Mouse (Mus musculus): Measurements from ENCODE around the gene Med25. TPM values are rescaled to one million over a fixed set of nuclear protein-coding genes. Genes with fewer than 3 reads are reported as not detected.

Med25 gene
- polyA plus RNA-seq, 1 experiment from 2014 or later: 179 TPM

- H3K27me3 ChIP-seq (replicated peaks): no peaks in the 10 kb centered on the region
- peaks cover 9% of the 10 kb centered on the region for H3K36me3 ChIP-seq (replicated peaks)
- peak within 1 kb of the TSS; percentile 96 for H3K9ac ChIP-seq
- under 1% methylated on average over 32 of the region's 32 CpGs for WGBS
- H3K4me1 ChIP-seq: peaks cover 57% of the 10 kb centered on the region
- ATAC-seq (replicated peaks): peak; percentile 70
- H3K9me3 ChIP-seq: no peaks in the 10 kb centered on the region
- peak within 1 kb of the TSS; percentile 94 for H3K4me2 ChIP-seq
- H3K27ac ChIP-seq: peak within 1 kb of the TSS; percentile 93
- peak within 1 kb of the TSS; percentile 75 for H3K4me3 ChIP-seq
Measured at GRCm38 (mm10) chr7:44857042-44857552, 35.4 kb downstream of the Med25 start, which contains the start of gene Pnkp. TSS of gene Pnkp (plus strand) at chr7:44857139.

DNA sequence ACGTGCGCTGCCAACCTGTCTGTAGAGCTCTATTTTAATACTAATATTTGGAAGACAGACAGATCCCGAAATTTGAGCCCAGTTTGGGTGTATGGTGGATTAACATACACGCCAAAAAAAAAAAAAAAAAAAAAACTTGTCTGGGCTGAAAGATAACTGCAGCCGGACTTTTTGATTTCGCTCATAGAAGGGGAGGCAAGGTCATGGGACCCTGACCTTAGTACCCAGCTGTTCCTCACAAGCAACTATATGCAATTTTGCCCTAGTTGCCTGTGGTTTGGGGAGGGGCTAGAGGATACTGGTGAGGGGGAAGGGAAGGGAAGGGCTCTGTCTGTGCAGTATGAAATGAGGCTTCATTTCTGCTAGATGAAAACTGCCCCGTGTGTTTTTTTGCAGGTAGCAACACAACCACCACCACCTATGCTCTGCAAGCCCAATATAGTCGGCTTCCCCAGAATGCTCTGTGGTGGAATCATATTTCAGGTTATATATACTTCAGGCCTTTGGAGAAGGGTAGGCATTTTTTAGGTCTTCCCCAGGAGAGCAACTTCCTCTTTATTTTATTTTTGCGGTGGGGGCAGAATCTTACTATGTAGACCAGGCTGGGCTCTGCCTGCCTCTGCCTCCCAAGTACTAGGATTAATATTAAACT is 36.1 kb downstream of the Med25 start:
- Histone ChIP-seq H3K4me3 (peak overlapping the region; percentile 75), H3K27ac (peak overlapping the region; percentile 93), H3K4me1 (peaks cover 59% of the 10 kb centered on the region), H3K9me3 (no peaks in the 10 kb centered on the region), H3K4me2 (peak overlapping the region; percentile 94), H3K9ac (no peak overlapping the region), H3K27me3 (replicated peaks) (no peaks in the 10 kb centered on the region), H3K36me3 (replicated peaks) (peaks cover 8% of the 10 kb centered on the region; the same call in 1 of the 2 replicates)
- ATAC-seq (replicated peaks): no peak
- 68% methylated on average over 9 of the region's 9 CpGs for WGBS

DNA sequence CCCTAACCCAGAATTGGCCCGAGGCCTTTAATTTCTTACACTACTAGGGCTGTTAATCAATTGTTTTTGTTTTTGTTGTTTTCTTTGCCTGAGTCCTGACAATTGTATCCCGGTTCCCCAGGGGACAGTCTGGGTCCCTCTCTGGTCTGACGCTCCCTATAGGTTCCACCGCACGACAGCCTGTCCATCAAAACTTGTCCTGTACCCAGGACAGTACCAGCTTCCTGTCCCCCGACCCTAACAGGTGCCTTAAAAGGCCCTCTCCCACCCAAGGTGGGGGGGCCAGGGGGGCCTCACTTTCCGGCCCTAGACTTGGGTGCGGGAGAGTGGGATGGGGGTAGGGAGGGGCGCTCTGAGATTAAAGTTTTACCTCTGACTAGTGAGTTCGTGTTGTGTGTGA is 37.5 kb downstream of the Med25 start:
- H3K27me3 ChIP-seq (replicated peaks): no peaks in the 10 kb centered on the region
- H3K4me3 ChIP-seq: peak overlapping the region; percentile 41
- no peaks in the 10 kb centered on the region for H3K9me3 ChIP-seq
- 32% methylated on average over 10 of the region's 10 CpGs for WGBS
- H3K36me3 ChIP-seq (replicated peaks): peaks cover 8% of the 10 kb centered on the region; the same call in 1 of the 2 replicates
- peak overlapping the region; percentile 60 for H3K4me2 ChIP-seq
- H3K4me1 ChIP-seq: peaks cover 59% of the 10 kb centered on the region
- H3K9ac ChIP-seq: peak overlapping the region; percentile 47; the same call in 1 of the 2 replicates
- no peak for ATAC-seq (replicated peaks)
- peak overlapping the region; percentile 82 for H3K27ac ChIP-seq

- Histone ChIP-seq H3K9ac (peak overlapping the region; percentile 47), H3K4me1 (peaks cover 59% of the 10 kb centered on the region), H3K27ac (peak overlapping the region; percentile 82), H3K4me3 (peak overlapping the region; percentile 41), H3K4me2 (peak overlapping the region; percentile 60), H3K36me3 (replicated peaks) (peaks cover 8% of the 10 kb centered on the region; the same call in 1 of the 2 replicates), H3K27me3 (replicated peaks) (no peaks in the 10 kb centered on the region), H3K9me3 (no peaks in the 10 kb centered on the region)
- no peak for ATAC-seq (replicated peaks)
- under 1% methylated on average over 45 of the region's 45 CpGs for WGBS
Measured at GRCm38 (mm10) chr7:44854356-44855031, 38.0 kb downstream of the Med25 start.

DNA sequence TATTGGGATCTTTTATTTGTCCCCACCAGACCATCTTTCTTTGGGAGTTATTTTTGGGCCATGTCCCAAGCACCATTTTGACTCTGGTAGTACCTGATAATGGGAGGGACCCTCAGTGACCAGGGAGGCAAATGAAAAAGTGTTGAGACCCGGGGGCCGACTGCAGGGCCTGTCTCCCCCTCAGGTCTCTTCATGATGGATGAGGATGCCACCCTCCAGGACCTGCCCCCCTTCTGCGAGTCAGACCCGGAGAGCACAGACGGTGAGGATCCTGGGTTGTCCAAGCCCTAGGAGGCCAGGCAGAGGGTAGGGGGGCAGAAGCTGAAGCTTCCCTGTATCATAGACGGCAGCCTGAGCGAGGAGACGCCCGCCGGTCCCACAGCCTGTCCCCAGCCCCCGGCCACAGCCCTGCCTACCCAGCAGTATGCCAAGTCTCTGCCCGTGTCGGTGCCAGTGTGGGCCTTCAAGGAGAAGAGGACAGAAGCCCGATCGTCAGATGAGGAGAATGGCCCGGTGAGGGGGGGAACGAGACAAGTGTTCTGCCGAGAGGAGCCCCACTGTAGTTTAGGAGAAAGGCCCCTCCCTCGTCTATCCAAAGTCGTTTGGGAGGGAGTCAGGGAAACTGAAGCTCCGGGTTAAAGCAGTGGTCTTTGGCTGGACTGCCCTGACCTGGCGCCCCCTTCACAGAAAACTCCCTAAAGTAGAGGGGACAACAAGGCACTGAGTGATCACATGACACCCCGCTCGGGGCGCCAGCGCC is 38.7 kb downstream of the Med25 start:
- Histone ChIP-seq H3K4me2 (peak overlapping the region; percentile 60), H3K27ac (peak overlapping the region; percentile 82), H3K4me3 (peak overlapping the region; percentile 41), H3K27me3 (replicated peaks) (no peaks in the 10 kb centered on the region), H3K4me1 (peaks cover 59% of the 10 kb centered on the region), H3K9ac (peak overlapping the region; percentile 47), H3K9me3 (no peaks in the 10 kb centered on the region), H3K36me3 (replicated peaks) (peaks cover 8% of the 10 kb centered on the region; the same call in 1 of the 2 replicates)
- 39% methylated on average over 26 of the region's 26 CpGs for WGBS
- ATAC-seq (replicated peaks): no peak

DNA sequence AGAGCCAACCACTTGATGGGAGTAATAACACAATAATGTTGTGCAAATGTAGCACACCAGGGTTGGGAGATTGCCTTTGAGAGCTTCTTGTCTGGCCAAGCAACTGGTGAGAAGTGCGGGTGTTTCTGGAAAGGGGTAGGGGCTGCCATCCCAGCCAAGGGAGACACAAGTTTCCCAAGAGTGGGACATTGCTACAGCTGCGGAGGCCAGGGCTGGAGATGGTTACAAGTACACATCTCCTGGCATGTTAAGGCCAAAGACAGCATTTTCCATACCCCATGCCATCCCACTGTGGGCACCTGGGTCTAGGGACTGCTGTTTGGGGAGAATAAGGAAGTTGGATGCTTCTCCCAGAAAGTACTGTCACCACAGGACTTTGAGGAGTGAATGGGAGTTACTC is 39.4 kb downstream of the Med25 start:
- peaks cover 55% of the 10 kb centered on the region for H3K4me1 ChIP-seq
- peaks cover 8% of the 10 kb centered on the region; the same call in 1 of the 2 replicates for H3K36me3 ChIP-seq (replicated peaks)
- no peak for ATAC-seq (replicated peaks)
- H3K27ac ChIP-seq: no peak overlapping the region
- H3K4me3 ChIP-seq: no peak overlapping the region
- WGBS: 98% methylated on average over 2 of the region's 2 CpGs
- no peak overlapping the region for H3K4me2 ChIP-seq
- H3K9me3 ChIP-seq: no peaks in the 10 kb centered on the region
- H3K27me3 ChIP-seq (replicated peaks): no peaks in the 10 kb centered on the region
- no peak overlapping the region for H3K9ac ChIP-seq

DNA sequence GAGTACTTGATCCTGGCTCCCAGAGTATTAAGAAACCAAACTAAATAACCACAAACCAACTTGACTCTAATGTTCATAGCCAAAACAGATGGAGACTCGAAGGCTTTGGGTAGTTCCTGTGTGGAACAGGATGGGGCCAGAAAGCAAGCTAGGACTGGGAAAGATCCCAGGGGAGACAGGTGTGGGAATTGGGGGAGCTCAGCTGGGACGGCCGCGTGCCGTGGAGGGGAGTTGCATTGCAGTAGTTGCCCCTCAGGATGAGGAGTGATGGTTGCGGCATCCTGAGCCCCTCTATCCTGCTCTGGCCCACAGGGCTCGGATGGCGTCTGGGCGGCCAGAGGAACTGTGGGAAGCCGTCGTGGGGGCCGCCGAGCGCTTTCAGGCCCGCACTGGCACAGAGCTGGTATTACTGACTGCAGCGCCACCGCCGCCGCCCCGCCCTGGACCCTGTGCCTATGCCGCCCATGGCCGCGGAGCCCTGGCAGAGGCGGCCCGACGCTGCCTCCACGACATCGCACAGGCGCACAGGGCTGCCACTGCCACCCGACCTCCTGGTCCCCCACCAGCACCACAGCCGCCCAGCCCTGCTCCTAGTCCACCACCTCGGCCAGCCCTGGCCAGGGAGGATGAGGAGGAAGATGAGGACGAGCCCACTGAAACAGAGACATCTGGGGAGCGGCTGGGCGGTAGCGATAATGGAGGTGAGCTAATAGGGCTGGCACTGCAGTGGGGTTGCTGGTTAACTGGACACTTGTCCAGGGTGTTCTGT is 40.1 kb downstream of the Med25 start:
- Histone ChIP-seq H3K9ac (no peak overlapping the region), H3K4me1 (peaks cover 55% of the 10 kb centered on the region), H3K4me2 (no peak overlapping the region), H3K36me3 (replicated peaks) (peaks cover 8% of the 10 kb centered on the region; the same call in 1 of the 2 replicates), H3K9me3 (no peaks in the 10 kb centered on the region), H3K27ac (no peak overlapping the region), H3K27me3 (replicated peaks) (no peaks in the 10 kb centered on the region), H3K4me3 (no peak overlapping the region)
- WGBS: 92% methylated on average over 36 of the region's 36 CpGs
- no peak for ATAC-seq (replicated peaks)

DNA sequence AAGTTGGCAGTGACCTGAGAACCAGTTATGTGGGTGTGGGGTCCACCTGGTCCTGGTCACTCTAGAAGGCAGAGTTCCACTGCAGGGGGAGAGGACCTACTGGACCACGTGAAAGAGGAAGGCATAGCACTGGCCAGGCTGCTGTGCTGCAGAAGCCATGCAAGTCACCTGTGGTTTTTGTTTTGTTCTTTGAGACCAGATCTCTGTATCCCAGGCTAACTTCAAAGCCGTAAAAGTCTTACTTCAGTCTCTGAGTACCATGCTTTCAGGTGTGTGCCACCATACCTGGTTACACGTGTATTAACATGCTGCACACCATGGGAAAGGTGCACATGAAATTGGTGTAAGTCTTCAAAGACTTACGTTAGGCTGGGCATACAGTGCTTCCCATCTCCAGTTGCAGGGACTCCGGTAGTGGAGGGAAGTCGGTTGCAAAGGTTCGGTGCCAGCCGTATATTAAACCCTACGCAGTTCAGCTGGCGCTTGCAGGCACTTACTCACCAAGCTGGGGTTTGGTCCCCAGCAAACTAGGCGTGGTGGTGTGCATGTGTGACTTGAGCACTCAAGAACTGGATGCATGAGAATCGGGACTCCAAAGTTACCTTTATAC is 40.8 kb downstream of the Med25 start:
- no peak overlapping the region for H3K4me2 ChIP-seq
- H3K4me3 ChIP-seq: no peak overlapping the region
- H3K4me1 ChIP-seq: peaks cover 61% of the 10 kb centered on the region
- H3K36me3 ChIP-seq (replicated peaks): peaks cover 8% of the 10 kb centered on the region; the same call in 1 of the 2 replicates
- ATAC-seq (replicated peaks): no peak
- H3K27me3 ChIP-seq (replicated peaks): no peaks in the 10 kb centered on the region
- 91% methylated on average over 12 of the region's 12 CpGs for WGBS
- no peak overlapping the region for H3K27ac ChIP-seq
- no peak overlapping the region for H3K9ac ChIP-seq
- H3K9me3 ChIP-seq: no peaks in the 10 kb centered on the region

DNA sequence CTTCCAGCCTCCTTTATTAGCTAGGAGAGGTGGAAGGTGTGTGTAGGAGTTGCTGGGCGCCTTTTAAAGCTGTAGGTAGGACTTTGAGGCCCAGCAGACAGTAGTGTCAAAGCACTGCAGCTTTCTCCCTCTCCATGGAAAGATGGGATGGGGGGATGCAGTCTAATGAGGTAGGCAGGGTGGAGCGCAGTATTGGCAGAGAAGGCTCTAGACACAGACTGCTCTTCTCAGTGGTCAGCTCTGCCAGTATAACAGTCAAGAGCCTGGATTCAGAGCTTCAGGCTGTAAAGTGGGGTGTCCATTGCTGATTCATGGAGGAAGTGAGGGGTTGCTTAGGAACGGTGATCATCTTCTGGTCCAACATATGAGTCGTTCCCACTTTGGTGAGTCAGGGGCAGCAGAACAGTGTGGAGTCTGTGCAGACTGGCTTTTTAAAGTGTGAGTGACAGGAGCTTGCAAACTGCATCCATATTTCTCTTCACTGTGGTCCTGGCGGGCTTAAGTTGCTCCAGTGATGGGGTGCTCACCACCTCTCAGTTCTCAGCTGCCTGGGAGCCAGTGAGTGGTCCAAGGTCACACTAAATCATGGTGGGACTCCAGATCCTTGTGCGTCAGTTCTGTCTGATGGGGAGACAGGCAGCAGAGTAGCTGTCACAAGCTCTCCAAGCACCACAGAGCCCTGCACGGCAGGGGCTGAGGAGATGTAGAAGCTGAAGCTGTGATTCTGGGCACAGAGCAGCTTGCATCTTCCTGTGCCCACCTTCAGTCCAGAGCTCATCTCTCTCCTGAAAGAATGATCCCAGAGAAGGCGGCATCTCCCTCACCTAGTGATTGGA is 41.5 kb downstream of the Med25 start:
- whole genome bisulfite sequencing: 80% methylated on average over 8 of the region's 8 CpGs
- Histone ChIP-seq H3K27me3 (replicated peaks) (no peaks in the 10 kb centered on the region), H3K4me3 (peak overlapping the region; percentile 86), H3K9me3 (no peaks in the 10 kb centered on the region), H3K4me2 (peak overlapping the region; percentile 70), H3K4me1 (peaks cover 58% of the 10 kb centered on the region), H3K36me3 (replicated peaks) (peaks cover 11% of the 10 kb centered on the region), H3K9ac (peak overlapping the region; percentile 84; the same call in 1 of the 2 replicates), H3K27ac (peak overlapping the region; percentile 99)
- no peak for ATAC-seq (replicated peaks)

- peak; percentile 31 for ATAC-seq (replicated peaks)
- Histone ChIP-seq H3K27ac (peak overlapping the region; percentile 99), H3K9me3 (no peaks in the 10 kb centered on the region), H3K36me3 (replicated peaks) (peaks cover 19% of the 10 kb centered on the region), H3K9ac (peak overlapping the region; percentile 84), H3K4me3 (peak overlapping the region; percentile 86), H3K27me3 (replicated peaks) (no peaks in the 10 kb centered on the region), H3K4me2 (peak overlapping the region; percentile 70), H3K4me1 (peaks cover 52% of the 10 kb centered on the region)
- WGBS: under 1% methylated on average over 33 of the region's 33 CpGs
Measured at GRCm38 (mm10) chr7:44850146-44850545, 42.4 kb downstream of the Med25 start.
